Mouse (Mus musculus): ENCODE data around the gene Phf24.

DNA sequence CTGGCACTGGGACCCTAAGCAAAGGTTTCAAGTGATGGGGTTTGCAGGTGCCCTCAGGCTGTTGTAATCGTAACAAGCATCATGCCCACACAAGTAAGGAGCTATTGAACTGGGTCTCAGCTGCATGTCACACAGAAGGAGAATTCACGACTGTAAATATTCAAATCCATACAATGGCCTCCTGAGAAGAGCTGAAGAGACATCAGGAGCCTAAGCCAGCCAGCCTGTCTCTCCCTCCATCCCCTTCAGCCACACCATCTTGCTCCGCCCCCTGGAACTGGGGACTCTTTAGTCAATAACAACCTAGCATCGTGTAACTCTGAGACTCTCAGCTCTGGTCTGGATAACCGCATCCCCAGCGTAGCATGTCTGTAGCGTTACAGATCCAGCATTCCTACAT is 25.3 kb upstream of the Phf24 start:
- TF ChIP-seq CTCF (IDR thresholded peaks at IDR 0.05; ENCODE audit: control insufficient read depth, insufficient read depth, low read length) (no peak), POLR2A (IDR thresholded peaks at IDR 0.05; ENCODE audit: borderline replicate concordance, control insufficient read depth, low read depth, low read length) (no peak)

All from bone marrow, adult 2 months (tissue).